Mouse (Mus musculus) retina, postnatal 1 day (tissue): ENCODE data around the gene Pter.

Experiments used
- DNase-seq: peaks from one replicate; pipeline ENCODE4 v3.0.0-alpha.2; 2012

The Pter gene

GRCm38 (mm10) chr2:12923804-12924591 is at the start of gene Pter:
Pter (plus strand) TSS chr2:12924041.
- DNase-seq, result peak; percentile 96

GRCm38 (mm10) chr2:12874232-12874631 is 49.6 kb upstream of the Pter start:
- no peak for DNase-seq

- no peak for DNase-seq
Measured at GRCm38 (mm10) chr2:12879492-12879891, 44.3 kb upstream of the Pter start.

- no peak for DNase-seq
Measured at GRCm38 (mm10) chr2:12881009-12881408, 42.8 kb upstream of the Pter start.

GRCm38 (mm10) chr2:12883276-12883914 is 40.4 kb upstream of the Pter start:
- DNase-seq, result no peak

GRCm38 (mm10) chr2:12887015-12887414 is 36.8 kb upstream of the Pter start:
- peak; percentile 11 for DNase-seq

GRCm38 (mm10) chr2:12905786-12906185 is 18.1 kb upstream of the Pter start:
- no peak for DNase-seq

- no peak for DNase-seq
Measured at GRCm38 (mm10) chr2:12925643-12926042, 1.8 kb downstream of the Pter start.

- DNase-seq, result no peak
Measured at GRCm38 (mm10) chr2:12930338-12930737, 6.5 kb downstream of the Pter start.

GRCm38 (mm10) chr2:12933905-12934304 is 10.1 kb downstream of the Pter start:
- no peak for DNase-seq

- no peak for DNase-seq
Measured at GRCm38 (mm10) chr2:12935286-12935685, 11.4 kb downstream of the Pter start.

GRCm38 (mm10) chr2:12937461-12938217 is 13.8 kb downstream of the Pter start:
- peak; percentile 30 for DNase-seq

GRCm38 (mm10) chr2:12938641-12939040 is 14.8 kb downstream of the Pter start:
- no peak for DNase-seq

- no peak for DNase-seq
Measured at GRCm38 (mm10) chr2:12956703-12957424, 33.0 kb downstream of the Pter start.

- DNase-seq, result peak; percentile 76
Measured at GRCm38 (mm10) chr2:12970049-12970724, 46.3 kb downstream of the Pter start.

- no peak for DNase-seq
Measured at GRCm38 (mm10) chr2:12973752-12974151, 49.9 kb downstream of the Pter start.

GRCm38 (mm10) chr2:12977367-12977766 is 53.5 kb downstream of the Pter start:
- no peak for DNase-seq

GRCm38 (mm10) chr2:12978771-12979170 is 54.9 kb downstream of the Pter start:
- DNase-seq, result no peak

- DNase-seq, result no peak
Measured at GRCm38 (mm10) chr2:12984901-12985732, 61.3 kb downstream of the Pter start.

GRCm38 (mm10) chr2:13000026-13000425 is 76.2 kb downstream of the Pter start:
- peak; percentile 79 for DNase-seq

GRCm38 (mm10) chr2:13008433-13008832 is 84.6 kb downstream of the Pter start:
- no peak for DNase-seq
